Mouse (Mus musculus) bone marrow macrophage, adult 2 months (primary cell): Measurements from ENCODE around the gene Nsun3.

Experiments used
- CTCF ChIP-seq: IDR thresholded peaks from 2 replicates; pipeline ENCODE4 v1.5.1; 2012; ENCODE audit warnings: low read depth, mild to moderate bottlenecking, low read length, moderate library complexity
- POLR2A ChIP-seq: IDR thresholded peaks from 2 replicates; pipeline ENCODE4 v1.6.1; 2012; ENCODE audit warnings: mild to moderate bottlenecking, low read depth, low read length, borderline replicate concordance

DNA sequence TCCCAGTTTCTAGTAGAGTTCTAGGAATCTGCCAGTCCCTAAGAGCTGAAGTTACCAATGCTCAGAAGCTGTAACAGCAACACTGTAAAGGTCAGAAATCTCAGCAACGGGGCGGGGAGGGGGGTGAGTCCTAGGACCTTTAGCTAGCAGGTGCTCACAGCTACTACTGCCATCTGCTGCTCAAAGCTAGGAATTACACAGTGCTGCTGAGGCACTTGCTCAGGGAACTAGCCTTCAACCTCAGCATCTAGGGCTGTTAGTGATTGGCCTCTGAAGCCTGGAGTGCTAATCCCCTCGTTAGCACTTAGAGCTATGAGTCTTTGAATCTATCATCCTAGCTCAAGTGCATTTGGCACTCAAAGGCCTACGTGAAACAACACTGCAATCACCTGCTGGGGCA is 45.9 kb upstream of the Nsun3 start:
- peak; percentile 60 for TF ChIP-seq CTCF
- TF ChIP-seq POLR2A: no peak
